Mouse (Mus musculus) 3134 (cell line): Measurements from ENCODE around the gene Gdpd5.

ENCODE experiments used
- DNase-seq: peaks from one replicate; pipeline ENCODE4 v3.0.0-alpha.2; 2011; ENCODE audit warnings: low spot score; ENCODE audit not compliant: insufficient read length; ENCODE audit errors: extremely low read depth

Gdpd5 gene

DNA sequence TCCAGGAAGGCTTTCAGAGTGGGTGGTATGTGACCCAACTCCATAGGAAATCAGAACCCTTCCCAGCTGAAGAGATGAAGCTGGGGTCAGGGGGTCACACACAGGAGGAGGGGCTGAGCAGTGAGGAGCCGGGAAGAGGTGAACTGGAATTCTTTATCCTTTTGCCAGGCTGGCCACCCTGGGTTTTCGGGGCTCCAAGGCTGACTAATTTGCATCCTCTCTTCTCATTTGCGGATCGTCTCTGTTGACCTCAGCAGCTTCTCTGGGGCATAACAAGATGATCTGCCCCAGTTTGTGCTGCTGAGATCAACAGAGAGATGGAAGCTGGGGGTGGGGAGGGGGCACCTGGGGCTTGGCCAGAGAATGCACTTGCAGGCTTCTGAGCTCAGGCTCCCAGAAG, 55.3 kb downstream of the Gdpd5 start:
- no peak for DNase-seq

- no peak for DNase-seq
Measured at GRCm38 (mm10) chr7:99438881-99439280, 57.7 kb downstream of the Gdpd5 start.

- peak; percentile 87 for DNase-seq
Measured at GRCm38 (mm10) chr7:99441534-99442072, 60.4 kb downstream of the Gdpd5 start.

DNA sequence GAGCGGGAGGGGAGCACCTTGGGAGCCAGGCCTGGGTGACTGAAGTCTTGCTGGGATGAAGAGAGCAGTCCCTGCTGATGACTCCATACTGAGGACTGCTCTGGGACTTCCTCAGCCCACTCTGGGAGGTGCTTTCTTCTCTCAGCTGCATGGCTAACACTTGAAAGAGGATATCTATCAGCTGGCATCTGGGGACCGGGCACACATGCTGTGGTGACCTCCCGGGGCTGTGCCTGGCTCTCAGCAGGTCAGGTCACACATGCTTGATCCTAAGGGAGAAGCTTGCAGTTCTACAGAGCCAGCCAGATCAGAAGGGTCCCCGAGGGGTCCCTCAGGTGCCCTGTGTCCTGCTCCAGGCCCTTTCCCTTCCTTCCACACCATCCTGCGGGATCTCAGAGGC, 62.0 kb downstream of the Gdpd5 start:
- DNase-seq = no peak

GRCm38 (mm10) chr7:99444012-99444411, 62.8 kb downstream of the Gdpd5 start:
- no peak for DNase-seq

DNA sequence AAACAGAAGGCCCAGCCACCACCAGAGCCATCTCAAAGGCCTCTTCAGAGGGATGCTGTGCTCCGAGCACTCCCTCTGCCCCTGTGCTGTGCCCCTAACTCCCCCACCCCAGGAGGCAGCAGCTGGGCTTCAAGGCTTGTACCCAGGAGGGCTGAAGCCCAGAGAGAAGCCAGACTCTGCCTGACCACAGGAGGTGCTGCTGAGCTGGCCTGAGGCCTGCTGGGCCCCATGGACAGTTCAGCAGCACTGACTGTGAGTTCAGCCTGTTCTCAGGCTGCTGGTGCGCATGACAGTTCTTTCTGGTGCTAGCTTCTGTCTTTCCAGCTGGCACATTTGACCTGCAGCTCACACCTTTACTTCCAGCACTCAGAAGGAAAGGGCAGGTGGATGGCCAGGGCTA, 64.6 kb downstream of the Gdpd5 start:
- no peak for DNase-seq

- DNase-seq = no peak
Measured at GRCm38 (mm10) chr7:99447323-99447722, 66.1 kb downstream of the Gdpd5 start.

GRCm38 (mm10) chr7:99448619-99449018, 67.4 kb downstream of the Gdpd5 start:
- DNase-seq = no peak

- no peak for DNase-seq
Measured at GRCm38 (mm10) chr7:99449063-99449462, 67.8 kb downstream of the Gdpd5 start.

DNA sequence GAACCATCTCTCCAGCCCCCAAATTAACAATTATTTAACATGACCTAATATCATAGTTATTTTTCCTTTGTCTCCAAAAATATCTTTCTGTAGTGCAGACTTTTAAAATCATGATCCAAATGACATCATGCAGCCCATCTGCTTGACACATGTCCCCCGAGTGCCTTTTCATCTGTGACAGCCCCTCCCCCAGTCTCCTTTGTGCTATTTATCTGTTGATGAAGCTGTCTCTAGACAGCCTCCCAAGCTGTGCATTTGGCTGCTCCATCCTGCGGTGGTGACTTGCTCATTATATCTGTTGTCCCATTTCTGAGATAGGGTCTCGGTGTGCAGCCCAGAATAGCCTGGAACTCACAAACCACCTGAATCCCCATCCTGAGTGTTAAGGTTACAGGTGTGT, 68.5 kb downstream of the Gdpd5 start:
- DNase-seq = no peak

DNA sequence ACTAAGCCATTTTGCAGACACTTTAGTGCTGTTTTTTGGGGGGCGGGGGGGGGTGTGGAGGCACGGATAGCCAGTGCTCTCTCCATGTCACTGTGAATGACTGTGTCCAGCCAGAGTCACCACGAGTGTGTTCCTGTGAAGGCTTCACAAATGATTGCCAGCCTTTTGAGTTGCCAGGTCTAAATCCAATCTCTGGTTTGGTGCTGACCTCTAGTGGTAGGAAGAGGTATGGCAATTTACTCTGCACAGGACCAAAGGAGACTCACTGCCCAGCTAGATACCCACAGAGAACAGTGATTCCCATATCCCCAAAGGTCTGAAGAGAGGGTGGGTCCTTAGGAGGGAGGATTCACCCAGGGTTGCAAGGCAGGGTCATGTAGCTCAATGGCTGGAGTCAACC, 69.5 kb downstream of the Gdpd5 start:
- no peak for DNase-seq

DNA sequence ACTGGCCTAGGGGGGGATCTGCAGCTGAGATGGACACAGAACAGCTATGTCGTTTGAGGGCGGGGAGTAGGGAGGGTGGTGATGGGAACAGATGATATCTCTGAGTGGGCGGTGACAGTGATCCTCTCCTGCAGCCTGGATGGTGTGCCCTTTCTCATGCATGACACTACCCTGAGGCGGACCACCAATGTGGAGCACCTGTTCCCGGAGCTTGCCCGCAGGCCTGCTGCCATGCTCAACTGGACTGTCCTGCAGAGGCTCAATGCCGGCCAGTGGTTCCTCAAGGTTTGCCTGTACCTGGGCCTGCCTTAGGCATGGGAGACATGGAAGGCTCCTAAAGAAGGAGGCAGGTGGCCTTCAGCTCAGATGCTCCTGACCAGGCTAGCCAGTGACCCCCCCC, 71.6 kb downstream of the Gdpd5 start:
- DNase-seq = no peak

DNA sequence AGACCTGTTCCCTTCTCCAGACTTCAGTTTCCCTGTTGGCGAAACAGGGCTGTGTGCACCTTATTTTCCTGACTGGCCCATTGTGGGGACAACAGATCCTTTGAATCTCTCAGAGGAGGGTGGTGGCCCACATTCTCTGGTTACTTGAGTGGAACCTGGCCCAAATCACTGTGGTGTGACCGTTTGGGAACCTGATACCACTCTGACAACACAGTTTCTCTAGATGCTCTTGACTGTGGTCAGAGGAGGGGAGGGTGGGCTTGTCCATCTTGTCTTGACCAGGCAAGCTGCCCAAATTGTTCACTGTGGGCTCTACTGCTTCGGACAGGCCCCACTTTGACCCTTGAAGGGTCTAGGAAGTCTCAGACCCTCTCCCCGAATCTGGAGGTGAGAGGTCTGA, 72.8 kb downstream of the Gdpd5 start:
- DNase-seq = no peak

DNA sequence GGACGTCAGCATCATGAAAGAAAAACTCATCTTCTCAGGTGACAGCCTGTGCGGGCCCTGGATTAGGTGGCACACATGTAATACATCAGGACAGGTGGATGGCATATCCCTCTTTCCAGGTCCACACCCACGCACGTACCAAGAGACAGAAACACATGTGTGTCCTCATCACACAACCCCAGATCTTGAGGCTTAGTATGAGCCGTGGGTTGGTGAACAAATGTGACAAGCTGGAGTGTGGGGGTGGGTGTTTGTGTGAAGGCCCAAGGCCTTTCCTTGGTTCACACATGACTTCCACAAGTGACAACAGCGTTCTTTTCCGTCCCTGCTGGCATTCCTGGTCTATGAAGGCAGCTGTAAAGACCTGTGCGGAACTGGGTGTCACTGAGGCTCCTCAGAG, 77.6 kb downstream of the Gdpd5 start:
- DNase-seq = no peak

GRCm38 (mm10) chr7:99459888-99460652, 78.9 kb downstream of the Gdpd5 start:
- DNase-seq = peak; percentile 38

GRCm38 (mm10) chr7:99463120-99463519, 81.9 kb downstream of the Gdpd5 start:
- no peak for DNase-seq

DNA sequence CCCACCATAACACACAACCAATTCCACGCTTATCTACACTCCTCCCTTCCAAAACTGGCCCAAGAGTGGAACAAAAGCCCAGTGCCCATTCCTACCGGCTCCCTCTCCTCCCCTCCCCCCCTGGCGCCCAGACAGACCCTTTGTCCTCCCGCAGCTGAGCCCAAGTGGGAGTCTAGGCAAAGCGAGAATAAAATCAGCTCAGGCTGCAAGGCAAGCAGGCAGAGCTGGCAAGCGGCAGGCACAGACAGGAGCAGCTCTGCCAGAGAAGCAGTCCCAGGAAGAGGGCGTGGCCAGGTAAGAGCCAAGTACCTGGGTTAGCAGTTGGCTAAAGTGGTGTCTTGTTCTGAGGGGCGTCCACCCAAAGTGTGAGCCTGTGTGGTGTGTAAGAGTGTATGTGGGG, 84.6 kb downstream of the Gdpd5 start, which contains the start of gene Klhl35:
Klhl35 (plus strand) TSS at position 194 of the 400 bp plus-strand sequence.
- no peak for DNase-seq

GRCm38 (mm10) chr7:99467916-99468282, 86.7 kb downstream of the Gdpd5 start:
- DNase-seq = no peak

- no peak for DNase-seq
Measured at GRCm38 (mm10) chr7:99468283-99469132, 87.3 kb downstream of the Gdpd5 start.

DNA sequence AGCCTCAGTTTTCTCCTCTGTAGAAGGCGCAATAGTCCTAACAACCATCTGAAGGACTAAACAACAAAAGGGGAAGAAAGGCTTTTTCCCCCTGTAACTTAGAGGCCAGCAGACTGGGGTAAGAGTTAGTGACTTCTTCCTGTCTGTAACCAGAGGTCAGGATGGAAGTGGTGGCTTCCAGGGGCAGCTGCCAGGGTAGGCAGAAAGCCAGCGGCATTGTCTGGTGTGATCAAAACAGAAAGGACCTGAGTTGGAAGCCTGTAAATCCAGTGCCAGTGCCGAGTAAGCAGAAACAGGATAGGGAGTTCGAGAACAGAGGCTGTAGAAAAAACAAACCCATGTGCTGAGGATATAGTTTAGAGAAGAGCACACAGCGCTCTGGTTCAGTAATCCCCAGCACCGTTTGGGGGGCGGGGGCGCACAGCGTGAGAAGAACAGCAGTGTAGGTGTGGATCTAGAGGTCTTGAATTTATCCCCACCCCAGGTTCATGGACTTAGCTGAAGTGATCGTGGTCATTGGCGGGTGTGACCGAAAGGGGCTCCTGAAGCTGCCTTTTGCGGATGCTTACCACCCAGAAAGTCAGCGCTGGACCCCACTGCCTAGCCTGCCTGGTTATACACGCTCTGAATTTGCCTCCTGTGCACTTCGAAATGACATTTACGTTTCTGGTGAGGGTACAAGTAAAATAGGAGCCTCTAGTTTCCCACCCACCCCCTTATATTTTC, 88.6 kb downstream of the Gdpd5 start:
- DNase-seq = no peak

GRCm38 (mm10) chr7:99471578-99471977, 90.4 kb downstream of the Gdpd5 start:
- no peak for DNase-seq
